Mouse (Mus musculus) neural tube, embryonic 13.5 days (tissue): ENCODE results near the gene Dcakd. TPM values are rescaled to one million over a fixed set of nuclear protein-coding genes. Genes with fewer than 3 reads are reported as not detected.

Experiments
- ATAC-seq: fragments of 200-750 bp; cut with Nextera tagmentation; 2 replicates; pipeline ENCODE4 v1.8.0; 2017; ENCODE audit warnings: low read depth, mild to moderate bottlenecking, moderate TSS enrichment, moderate library complexity
- H3K27ac ChIP-seq: fragments of 300-500 bp; sonication (generic); replicated peaks from 2 replicates; pipeline ENCODE4 v1.5.1; 2015; ENCODE audit warnings: moderate library complexity, mild to moderate bottlenecking, inconsistent platforms
- H3K27me3 ChIP-seq: fragments of 300-500 bp; sonication (generic); 2 replicates; pipeline ENCODE4 v1.6.1; 2015; ENCODE audit warnings: mild to moderate bottlenecking, inconsistent platforms
- H3K36me3 ChIP-seq: fragments of 300-500 bp; sonication (generic); 2 replicates; pipeline ENCODE4 v1.6.1; 2015; ENCODE audit warnings: mild to moderate bottlenecking, inconsistent platforms
- H3K4me1 ChIP-seq: fragments of 300-500 bp; sonication (generic); replicated peaks from 2 replicates; pipeline ENCODE4 v1.6.1; 2015; ENCODE audit warnings: inconsistent platforms
- H3K4me2 ChIP-seq: fragments of 300-500 bp; sonication (generic); 2 replicates; pipeline ENCODE4 v1.6.1; 2015; ENCODE audit warnings: inconsistent platforms, mild to moderate bottlenecking, moderate library complexity
- H3K4me3 ChIP-seq: fragments of 300-500 bp; sonication (generic); 2 replicates; pipeline ENCODE4 v1.5.1; 2015; ENCODE audit warnings: mild to moderate bottlenecking, inconsistent platforms
- H3K9ac ChIP-seq: fragments of 300-500 bp; sonication (generic); 2 replicates; pipeline ENCODE4 v1.6.1; 2015; ENCODE audit warnings: moderate library complexity, mild to moderate bottlenecking, inconsistent platforms
- H3K9me3 ChIP-seq: fragments of 300-500 bp; sonication (generic); 2 replicates; pipeline ENCODE4 v1.6.1; 2016; ENCODE audit warnings: inconsistent platforms
- WGBS: fragments of 180-500 bp; shearing (Covaris S2); methylation state at CpG from one replicate; pipeline ENCODE4 v1.1.7; 2015; 5-methylcytosine and 5-hydroxymethylcytosine counted together
- polyA plus RNA-seq: library from polyadenylated mRNA; unstranded; fragments of >200 nt; fragmentation: Nextera tagmentation; extraction: Ambion mirVana; gene quantifications from 2 replicates; pipeline ENCODE4 v1.2.1, GENCODE M21; 2015

Gene Dcakd
- polyA plus RNA-seq, 1 experiment from 2014 or later, result 171 TPM

GRCm38 (mm10) chr11:103066191-103067050 is 38.3 kb upstream of the Dcakd start:
- no peak for ATAC-seq
- 93% methylated on average over 14 of the region's 14 CpGs for WGBS
- no peak overlapping the region for H3K4me3 ChIP-seq
- H3K27ac ChIP-seq, result no peak overlapping the region
- no peak overlapping the region for H3K4me2 ChIP-seq
- peaks cover 86% of the 10 kb centered on the region for H3K36me3 ChIP-seq
- H3K4me1 ChIP-seq, result no peaks in the 10 kb centered on the region
- H3K27me3 ChIP-seq, result no peaks in the 10 kb centered on the region
- H3K9me3 ChIP-seq, result no peaks in the 10 kb centered on the region
- no peak overlapping the region for H3K9ac ChIP-seq

- H3K9ac ChIP-seq, result no peak overlapping the region
- peaks cover 85% of the 10 kb centered on the region for H3K36me3 ChIP-seq
- H3K4me1 ChIP-seq, result no peaks in the 10 kb centered on the region
- H3K9me3 ChIP-seq, result no peaks in the 10 kb centered on the region
- H3K4me3 ChIP-seq, result no peak overlapping the region
- H3K27ac ChIP-seq, result no peak overlapping the region
- no peak overlapping the region for H3K4me2 ChIP-seq
- no peaks in the 10 kb centered on the region for H3K27me3 ChIP-seq
- ATAC-seq, result no peak
- WGBS, result 82% methylated on average over 3 of the region's 3 CpGs
Observed at GRCm38 (mm10) chr11:103058499-103059085, 30.5 kb upstream of the Dcakd start.

GRCm38 (mm10) chr11:103056636-103057035 is 28.5 kb upstream of the Dcakd start:
- Histone ChIP-seq H3K4me1 (no peaks in the 10 kb centered on the region), H3K27ac (no peak overlapping the region), H3K36me3 (peaks cover 85% of the 10 kb centered on the region), H3K9me3 (no peaks in the 10 kb centered on the region), H3K4me2 (no peak overlapping the region), H3K27me3 (no peaks in the 10 kb centered on the region), H3K9ac (no peak overlapping the region), H3K4me3 (no peak overlapping the region)
- WGBS, result 94% methylated on average over 7 of the region's 7 CpGs
- ATAC-seq, result no peak

GRCm38 (mm10) chr11:103054798-103055197 is 26.7 kb upstream of the Dcakd start:
- H3K4me3 ChIP-seq, result no peak overlapping the region
- H3K4me2 ChIP-seq, result no peak overlapping the region
- H3K27me3 ChIP-seq, result no peaks in the 10 kb centered on the region
- 46% methylated on average over 6 of the region's 6 CpGs for WGBS
- no peak for ATAC-seq
- H3K27ac ChIP-seq, result no peak overlapping the region
- H3K9ac ChIP-seq, result no peak overlapping the region
- no peaks in the 10 kb centered on the region for H3K4me1 ChIP-seq
- H3K9me3 ChIP-seq, result no peaks in the 10 kb centered on the region
- peaks cover 84% of the 10 kb centered on the region for H3K36me3 ChIP-seq

- H3K27ac ChIP-seq, result no peak overlapping the region
- peaks cover 75% of the 10 kb centered on the region for H3K36me3 ChIP-seq
- WGBS, result 93% methylated on average over 18 of the region's 18 CpGs
- H3K9me3 ChIP-seq, result no peaks in the 10 kb centered on the region
- no peaks in the 10 kb centered on the region for H3K27me3 ChIP-seq
- no peak overlapping the region for H3K4me3 ChIP-seq
- H3K9ac ChIP-seq, result no peak overlapping the region
- H3K4me1 ChIP-seq, result no peaks in the 10 kb centered on the region
- H3K4me2 ChIP-seq, result no peak overlapping the region
- no peak for ATAC-seq
Observed at GRCm38 (mm10) chr11:103053191-103054076, 25.3 kb upstream of the Dcakd start.

- H3K9me3 ChIP-seq, result no peaks in the 10 kb centered on the region
- ATAC-seq, result no peak
- H3K27me3 ChIP-seq, result no peaks in the 10 kb centered on the region
- H3K4me3 ChIP-seq, result no peak overlapping the region
- no peaks in the 10 kb centered on the region for H3K4me1 ChIP-seq
- 83% methylated on average over 6 of the region's 6 CpGs for WGBS
- no peak overlapping the region for H3K9ac ChIP-seq
- no peak overlapping the region for H3K27ac ChIP-seq
- no peak overlapping the region for H3K4me2 ChIP-seq
- peaks cover 68% of the 10 kb centered on the region for H3K36me3 ChIP-seq
Observed at GRCm38 (mm10) chr11:103052078-103052477, 23.9 kb upstream of the Dcakd start.

- Histone ChIP-seq H3K36me3 (peaks cover 67% of the 10 kb centered on the region), H3K4me3 (no peak overlapping the region), H3K27ac (no peak overlapping the region), H3K4me2 (no peak overlapping the region), H3K9ac (no peak overlapping the region), H3K4me1 (0 out of 2 replicates have a peak, but pooled peaks cover 1% of the 10 kb centered on the region), H3K27me3 (no peaks in the 10 kb centered on the region), H3K9me3 (no peaks in the 10 kb centered on the region)
- no peak for ATAC-seq
- WGBS, result 85% methylated on average over 8 of the region's 8 CpGs
Observed at GRCm38 (mm10) chr11:103051249-103051691, 23.1 kb upstream of the Dcakd start.

GRCm38 (mm10) chr11:103050153-103050552 is 22.0 kb upstream of the Dcakd start:
- Histone ChIP-seq H3K36me3 (peaks cover 67% of the 10 kb centered on the region), H3K4me3 (no peak overlapping the region), H3K27me3 (no peaks in the 10 kb centered on the region), H3K4me2 (no peak overlapping the region), H3K9me3 (no peaks in the 10 kb centered on the region), H3K27ac (no peak overlapping the region), H3K4me1 (0 out of 2 replicates have a peak, but pooled peaks cover 3% of the 10 kb centered on the region), H3K9ac (no peak overlapping the region)
- 89% methylated on average over 9 of the region's 9 CpGs for WGBS
- ATAC-seq, result no peak

GRCm38 (mm10) chr11:103049611-103050010 is 21.5 kb upstream of the Dcakd start:
- ATAC-seq, result no peak
- WGBS, result 96% methylated on average over 5 of the region's 5 CpGs
- 0 out of 2 replicates have a peak, but pooled peaks cover 3% of the 10 kb centered on the region for H3K4me1 ChIP-seq
- no peak overlapping the region for H3K27ac ChIP-seq
- H3K27me3 ChIP-seq, result no peaks in the 10 kb centered on the region
- H3K4me3 ChIP-seq, result no peak overlapping the region
- H3K9me3 ChIP-seq, result no peaks in the 10 kb centered on the region
- peaks cover 70% of the 10 kb centered on the region for H3K36me3 ChIP-seq
- no peak overlapping the region for H3K4me2 ChIP-seq
- H3K9ac ChIP-seq, result no peak overlapping the region

GRCm38 (mm10) chr11:103046286-103046685 is 18.2 kb upstream of the Dcakd start:
- Histone ChIP-seq H3K36me3 (peaks cover 65% of the 10 kb centered on the region), H3K4me3 (no peak overlapping the region), H3K4me2 (no peak overlapping the region), H3K4me1 (peaks cover 9% of the 10 kb centered on the region; the same call in 1 of the 2 replicates), H3K9me3 (no peaks in the 10 kb centered on the region), H3K9ac (no peak overlapping the region), H3K27me3 (no peaks in the 10 kb centered on the region), H3K27ac (no peak overlapping the region)
- no peak for ATAC-seq
- WGBS, result 19% methylated on average over 8 of the region's 8 CpGs

- Histone ChIP-seq H3K4me2 (no peak overlapping the region), H3K9me3 (no peaks in the 10 kb centered on the region), H3K4me1 (peaks cover 9% of the 10 kb centered on the region; the same call in 1 of the 2 replicates), H3K4me3 (no peak overlapping the region), H3K27me3 (no peaks in the 10 kb centered on the region), H3K27ac (no peak overlapping the region), H3K9ac (no peak overlapping the region), H3K36me3 (peaks cover 53% of the 10 kb centered on the region)
- WGBS, result 97% methylated on average over 3 of the region's 3 CpGs
- no peak for ATAC-seq
Observed at GRCm38 (mm10) chr11:103043982-103044381, 15.8 kb upstream of the Dcakd start.

- no peak overlapping the region for H3K9ac ChIP-seq
- H3K27me3 ChIP-seq, result no peaks in the 10 kb centered on the region
- no peak overlapping the region for H3K4me2 ChIP-seq
- H3K27ac ChIP-seq, result no peak overlapping the region
- H3K4me1 ChIP-seq, result peaks cover 9% of the 10 kb centered on the region; the same call in 1 of the 2 replicates
- no peak overlapping the region for H3K4me3 ChIP-seq
- peaks cover 59% of the 10 kb centered on the region for H3K36me3 ChIP-seq
- 78% methylated on average over 4 of the region's 4 CpGs for WGBS
- H3K9me3 ChIP-seq, result no peaks in the 10 kb centered on the region
- ATAC-seq, result no peak
Observed at GRCm38 (mm10) chr11:103042828-103043227, 14.7 kb upstream of the Dcakd start.
